Mouse (Mus musculus) midbrain, postnatal 0 days (tissue): ENCODE results near the gene Cemip2. TPM values are rescaled to one million over a fixed set of nuclear protein-coding genes. Genes with fewer than 3 reads are reported as not detected.

Source experiments
- ATAC-seq: fragments of 200-750 bp; cut with Nextera tagmentation; 2 replicates; pipeline ENCODE4 v1.8.0; 2017; ENCODE audit warnings: moderate number of reproducible peaks, mild to moderate bottlenecking, moderate TSS enrichment, moderate library complexity; ENCODE audit not compliant: low FRiP score
- DNase-seq: peaks from one replicate; pipeline ENCODE4 v3.0.0-alpha.2; 2015; ENCODE audit warnings: low spot score
- H3K27ac ChIP-seq: fragments of 300-500 bp; sonication (generic); 2 replicates; pipeline ENCODE4 v1.5.1; 2014; ENCODE audit warnings: low read depth, mild to moderate bottlenecking, low read length, mixed read lengths
- H3K27me3 ChIP-seq: fragments of 300-500 bp; sonication (generic); 2 replicates; pipeline ENCODE4 v1.6.1; 2014; ENCODE audit warnings: low read length, control low read depth, mixed read lengths; ENCODE audit not compliant: insufficient read depth
- H3K36me3 ChIP-seq: fragments of 300-500 bp; sonication (generic); 2 replicates; pipeline ENCODE4 v1.6.1; 2014; ENCODE audit warnings: low read length, control low read depth, mixed read lengths; ENCODE audit not compliant: insufficient read depth
- H3K4me1 ChIP-seq: fragments of 300-500 bp; sonication (generic); 2 replicates; pipeline ENCODE4 v1.6.1; 2014; ENCODE audit warnings: mild to moderate bottlenecking, control low read depth, antibody characterized with exemption, low read length, mixed read lengths; ENCODE audit not compliant: insufficient read depth
- H3K4me2 ChIP-seq: fragments of 300-500 bp; sonication (generic); 2 replicates; pipeline ENCODE4 v1.6.1; 2014; ENCODE audit warnings: low read depth, mild to moderate bottlenecking, low read length, mixed read lengths; ENCODE audit not compliant: poor library complexity, severe bottlenecking
- H3K4me3 ChIP-seq: fragments of 300-500 bp; sonication (generic); 2 replicates; pipeline ENCODE4 v1.5.1; 2014; ENCODE audit warnings: low read depth, mild to moderate bottlenecking, low read length, moderate library complexity
- H3K9ac ChIP-seq: fragments of 300-500 bp; sonication (generic); replicated peaks from 2 replicates; pipeline ENCODE4 v1.6.1; 2014; ENCODE audit warnings: mild to moderate bottlenecking, low read length, moderate library complexity, mixed read lengths; ENCODE audit not compliant: poor library complexity, severe bottlenecking
- H3K9me3 ChIP-seq: fragments of 300-500 bp; sonication (generic); 2 replicates; pipeline ENCODE4 v1.6.1; 2016; ENCODE audit warnings: low read length, control low read depth
- CTCF ChIP-seq: IDR thresholded peaks from 2 replicates; pipeline ENCODE4 v1.5.1; 2016; ENCODE audit warnings: antibody characterized with exemption, mild to moderate bottlenecking
- WGBS: fragments of 180-500 bp; shearing (Covaris S2); extraction: QIAGEN DNeasy Blood & Tissue Kit; methylation state at CpG from one replicate; pipeline ENCODE4 v1.1.7; 2014; 5-methylcytosine and 5-hydroxymethylcytosine counted together
- polyA plus RNA-seq: library from polyadenylated mRNA; unstranded; fragments of >200 nt; fragmentation: Nextera tagmentation; extraction: Ambion mirVana; gene quantifications from 2 replicates; pipeline ENCODE4 v1.2.1, GENCODE M21; 2015
- total RNA-seq: library from RNA; depleted of rRNA; stranded (reverse); fragments of >200 nt; gene quantifications from 2 replicates; pipeline ENCODE4 v1.2.3, GENCODE M21; 2014

The Cemip2 gene
- total and polyA plus RNA-seq, 2 experiments from 2014 or later, result 15.8 to 26.3 TPM

- peaks cover 20% of the 10 kb centered on the region; the same call in 1 of the 2 replicates for H3K4me1 ChIP-seq
- DNase-seq (peak; percentile 71), ATAC-seq (no peak)
- no peaks in the 10 kb centered on the region for H3K9me3 ChIP-seq
- WGBS, result 25% methylated on average over 7 of the region's 7 CpGs
- peak overlapping the region; percentile 84 for H3K4me2 ChIP-seq
- no peak for TF ChIP-seq CTCF
- peak overlapping the region; percentile 95 for H3K4me3 ChIP-seq
- peak overlapping the region; percentile 48; the same call in 1 of the 2 replicates for H3K9ac ChIP-seq
- H3K27me3 ChIP-seq, result no peaks in the 10 kb centered on the region
- H3K36me3 ChIP-seq, result no peaks in the 10 kb centered on the region
- H3K27ac ChIP-seq, result no peak overlapping the region
Observed at GRCm38 (mm10) chr19:21781066-21781786, 3.1 kb downstream of the Cemip2 start.

- no peak for TF ChIP-seq CTCF
- Histone ChIP-seq H3K27me3 (no peaks in the 10 kb centered on the region), H3K27ac (no peak overlapping the region), H3K4me1 (peaks cover 20% of the 10 kb centered on the region; the same call in 1 of the 2 replicates), H3K36me3 (no peaks in the 10 kb centered on the region), H3K9me3 (no peaks in the 10 kb centered on the region), H3K4me3 (peak overlapping the region; percentile 95; the same call in 1 of the 2 replicates), H3K9ac (peak overlapping the region; percentile 24; the same call in 1 of the 2 replicates), H3K4me2 (peak overlapping the region; percentile 84)
- no peak for ATAC-seq
- 44% methylated on average over 12 of the region's 12 CpGs for WGBS
- DNase-seq, result no peak
Observed at GRCm38 (mm10) chr19:21781787-21782432, 3.8 kb downstream of the Cemip2 start.

- H3K36me3 ChIP-seq, result no peaks in the 10 kb centered on the region
- H3K27ac ChIP-seq, result no peak overlapping the region
- DNase-seq, result no peak
- no peaks in the 10 kb centered on the region for H3K27me3 ChIP-seq
- no peak for TF ChIP-seq CTCF
- no peaks in the 10 kb centered on the region for H3K9me3 ChIP-seq
- H3K4me1 ChIP-seq, result peaks cover 23% of the 10 kb centered on the region; the same call in 1 of the 2 replicates
- no peak overlapping the region for H3K4me3 ChIP-seq
- no peak for ATAC-seq
- WGBS, result 71% methylated on average over 3 of the region's 3 CpGs
- H3K4me2 ChIP-seq, result no peak overlapping the region
- no peak overlapping the region for H3K9ac ChIP-seq
Observed at GRCm38 (mm10) chr19:21783717-21784116, 5.6 kb downstream of the Cemip2 start.

- WGBS, result 9% methylated on average over 8 of the region's 8 CpGs
- Histone ChIP-seq H3K4me1 (peaks cover 25% of the 10 kb centered on the region; the same call in 1 of the 2 replicates), H3K4me3 (no peak overlapping the region), H3K9me3 (no peaks in the 10 kb centered on the region), H3K27me3 (no peaks in the 10 kb centered on the region), H3K4me2 (peak overlapping the region; percentile 38), H3K27ac (peak overlapping the region; percentile 80), H3K9ac (peak overlapping the region; percentile 42), H3K36me3 (no peaks in the 10 kb centered on the region)
- ATAC-seq (peak; percentile 65), DNase-seq (peak; percentile 88)
- no peak for TF ChIP-seq CTCF
Observed at GRCm38 (mm10) chr19:21784331-21785131, 6.4 kb downstream of the Cemip2 start.

- Histone ChIP-seq H3K9me3 (no peaks in the 10 kb centered on the region), H3K36me3 (no peaks in the 10 kb centered on the region), H3K4me3 (no peak overlapping the region), H3K4me1 (peaks cover 25% of the 10 kb centered on the region; the same call in 1 of the 2 replicates), H3K9ac (no peak overlapping the region; the same call in 1 of the 2 replicates), H3K27me3 (no peaks in the 10 kb centered on the region), H3K27ac (peak overlapping the region; percentile 80), H3K4me2 (peak overlapping the region; percentile 38; the same call in 1 of the 2 replicates)
- DNase-seq (no peak), ATAC-seq (peak; percentile 63; the same call in 1 of the 2 replicates)
- no peak for TF ChIP-seq CTCF
- whole genome bisulfite sequencing, result 5% methylated on average over 3 of the region's 3 CpGs
Observed at GRCm38 (mm10) chr19:21785132-21785528, 7.0 kb downstream of the Cemip2 start.
